Mouse (Mus musculus): ENCODE data around the gene Rps6ka2. TPM values are rescaled to one million over a fixed set of nuclear protein-coding genes. Genes with fewer than 3 reads are reported as not detected.

The Rps6ka2 gene
- total and polyA plus RNA-seq, 2 experiments from 2014 or later, result 15.4 to 38.9 TPM

- Histone ChIP-seq H3K27ac (no peak overlapping the region), H3K4me3 (ENCODE audit: low read length) (no peak overlapping the region), H3K27me3 (ENCODE audit: insufficient read depth, low read length) (no peaks in the 10 kb centered on the region), H3K4me1 (ENCODE audit: insufficient read depth, low read length) (no peaks in the 10 kb centered on the region), H3K36me3 (ENCODE audit: insufficient read depth, low read length) (no peaks in the 10 kb centered on the region), H3K9me3 (ENCODE audit: low read length) (no peaks in the 10 kb centered on the region), H3K9ac (replicated peaks; ENCODE audit: low read length) (no peak overlapping the region), H3K4me2 (ENCODE audit: low read depth, low read length) (no peak overlapping the region)
- peak; percentile 33; the same call in 1 of the 2 replicates for ATAC-seq
- TF ChIP-seq CTCF (IDR thresholded peaks at IDR 0.05; ENCODE audit: low read depth), result no peak
- no peak for DNase-seq (ENCODE audit: low spot score)
- 76% methylated on average over 9 of the region's 9 CpGs for WGBS
Observed at GRCm38 (mm10) chr17:7237706-7238105, 67.8 kb downstream of the Rps6ka2 start.

- no peaks in the 10 kb centered on the region for H3K4me1 ChIP-seq (ENCODE audit: insufficient read depth, low read length)
- no peaks in the 10 kb centered on the region for H3K9me3 ChIP-seq (ENCODE audit: low read length)
- H3K27me3 ChIP-seq (ENCODE audit: insufficient read depth, low read length), result no peaks in the 10 kb centered on the region
- ATAC-seq (no peak), DNase-seq (ENCODE audit: low spot score) (no peak)
- no peaks in the 10 kb centered on the region for H3K36me3 ChIP-seq (ENCODE audit: insufficient read depth, low read length)
- H3K4me3 ChIP-seq (ENCODE audit: low read length), result no peak overlapping the region
- H3K27ac ChIP-seq, result no peak overlapping the region
- H3K4me2 ChIP-seq (ENCODE audit: low read depth, low read length), result no peak overlapping the region
- no peak for TF ChIP-seq CTCF (IDR thresholded peaks at IDR 0.05; ENCODE audit: low read depth)
- WGBS, result 84% methylated on average over 4 of the region's 4 CpGs
- no peak overlapping the region for H3K9ac ChIP-seq (replicated peaks; ENCODE audit: low read length)
Observed at GRCm38 (mm10) chr17:7238766-7239165, 68.9 kb downstream of the Rps6ka2 start.

GRCm38 (mm10) chr17:7240526-7240925 is 70.6 kb downstream of the Rps6ka2 start:
- H3K36me3 ChIP-seq (ENCODE audit: insufficient read depth, low read length), result no peaks in the 10 kb centered on the region
- no peaks in the 10 kb centered on the region for H3K4me1 ChIP-seq (ENCODE audit: insufficient read depth, low read length)
- H3K9ac ChIP-seq (replicated peaks; ENCODE audit: low read length), result no peak overlapping the region
- no peak for TF ChIP-seq CTCF (IDR thresholded peaks at IDR 0.05; ENCODE audit: low read depth)
- no peak overlapping the region for H3K27ac ChIP-seq
- H3K4me2 ChIP-seq (ENCODE audit: low read depth, low read length), result no peak overlapping the region
- ATAC-seq (no peak), DNase-seq (ENCODE audit: low spot score) (no peak)
- H3K27me3 ChIP-seq (ENCODE audit: insufficient read depth, low read length), result no peaks in the 10 kb centered on the region
- 76% methylated on average over 4 of the region's 4 CpGs for WGBS
- no peak overlapping the region for H3K4me3 ChIP-seq (ENCODE audit: low read length)
- H3K9me3 ChIP-seq (ENCODE audit: low read length), result no peaks in the 10 kb centered on the region

GRCm38 (mm10) chr17:7245078-7245477 is 75.2 kb downstream of the Rps6ka2 start:
- DNase-seq (ENCODE audit: low spot score) (peak; percentile 25), ATAC-seq (no peak)
- peak; percentile 19; the same call in 1 of the 2 replicates for TF ChIP-seq CTCF (IDR thresholded peaks at IDR 0.05; ENCODE audit: low read depth)
- Histone ChIP-seq H3K36me3 (ENCODE audit: insufficient read depth, low read length) (no peaks in the 10 kb centered on the region), H3K4me2 (ENCODE audit: low read depth, low read length) (no peak overlapping the region), H3K27me3 (ENCODE audit: insufficient read depth, low read length) (no peaks in the 10 kb centered on the region), H3K9me3 (ENCODE audit: low read length) (no peaks in the 10 kb centered on the region), H3K4me1 (ENCODE audit: insufficient read depth, low read length) (no peaks in the 10 kb centered on the region), H3K4me3 (ENCODE audit: low read length) (no peak overlapping the region), H3K9ac (replicated peaks; ENCODE audit: low read length) (no peak overlapping the region), H3K27ac (no peak overlapping the region)
- 83% methylated on average over 6 of the region's 6 CpGs for WGBS

GRCm38 (mm10) chr17:7246893-7247556 is 77.1 kb downstream of the Rps6ka2 start:
- WGBS, result 44% methylated on average over 6 of the region's 6 CpGs
- no peak for ATAC-seq
- no peak overlapping the region for H3K4me3 ChIP-seq (ENCODE audit: low read length)
- DNase-seq (ENCODE audit: low spot score), result no peak
- no peak for TF ChIP-seq CTCF (IDR thresholded peaks at IDR 0.05; ENCODE audit: low read depth)
- no peak overlapping the region for H3K9ac ChIP-seq (replicated peaks; ENCODE audit: low read length)
- H3K27me3 ChIP-seq (ENCODE audit: insufficient read depth, low read length), result no peaks in the 10 kb centered on the region
- H3K4me2 ChIP-seq (ENCODE audit: low read depth, low read length), result no peak overlapping the region
- H3K36me3 ChIP-seq (ENCODE audit: insufficient read depth, low read length), result peaks cover 6% of the 10 kb centered on the region; the same call in 1 of the 2 replicates
- H3K9me3 ChIP-seq (ENCODE audit: low read length), result no peaks in the 10 kb centered on the region
- no peak overlapping the region for H3K27ac ChIP-seq
- no peaks in the 10 kb centered on the region for H3K4me1 ChIP-seq (ENCODE audit: insufficient read depth, low read length)

- no peak overlapping the region for H3K4me3 ChIP-seq (ENCODE audit: low read length)
- H3K4me2 ChIP-seq (ENCODE audit: low read depth, low read length), result no peak overlapping the region
- H3K27ac ChIP-seq, result no peak overlapping the region
- H3K9me3 ChIP-seq (ENCODE audit: low read length), result no peaks in the 10 kb centered on the region
- no peak overlapping the region for H3K9ac ChIP-seq (replicated peaks; ENCODE audit: low read length)
- 82% methylated on average over 4 of the region's 4 CpGs for WGBS
- no peaks in the 10 kb centered on the region for H3K4me1 ChIP-seq (ENCODE audit: insufficient read depth, low read length)
- H3K36me3 ChIP-seq (ENCODE audit: insufficient read depth, low read length), result peaks cover 12% of the 10 kb centered on the region; the same call in 1 of the 2 replicates
- TF ChIP-seq CTCF (IDR thresholded peaks at IDR 0.05; ENCODE audit: low read depth), result no peak
- H3K27me3 ChIP-seq (ENCODE audit: insufficient read depth, low read length), result no peaks in the 10 kb centered on the region
- ATAC-seq (no peak), DNase-seq (ENCODE audit: low spot score) (no peak)
Observed at GRCm38 (mm10) chr17:7250373-7250772, 80.5 kb downstream of the Rps6ka2 start.

- whole genome bisulfite sequencing, result 90% methylated on average over 1 of the region's 1 CpGs
- ATAC-seq (no peak), DNase-seq (ENCODE audit: low spot score) (no peak)
- H3K27ac ChIP-seq, result no peak overlapping the region
- no peak overlapping the region for H3K4me2 ChIP-seq (ENCODE audit: low read depth, low read length)
- H3K9me3 ChIP-seq (ENCODE audit: low read length), result no peaks in the 10 kb centered on the region
- TF ChIP-seq CTCF (IDR thresholded peaks at IDR 0.05; ENCODE audit: low read depth), result 0 out of 2 replicates have a peak, but pooled peaks have one; percentile 24
- H3K36me3 ChIP-seq (ENCODE audit: insufficient read depth, low read length), result 0 out of 2 replicates have a peak, but pooled peaks cover 6% of the 10 kb centered on the region
- no peak overlapping the region for H3K4me3 ChIP-seq (ENCODE audit: low read length)
- H3K27me3 ChIP-seq (ENCODE audit: insufficient read depth, low read length), result no peaks in the 10 kb centered on the region
- H3K4me1 ChIP-seq (ENCODE audit: insufficient read depth, low read length), result no peaks in the 10 kb centered on the region
- no peak overlapping the region for H3K9ac ChIP-seq (replicated peaks; ENCODE audit: low read length)
Observed at GRCm38 (mm10) chr17:7257208-7257607, 87.3 kb downstream of the Rps6ka2 start.
